Mouse (Mus musculus) cerebellum, adult 2 months (tissue): ENCODE data around the gene Wdr25. TPM values are rescaled to one million over a fixed set of nuclear protein-coding genes. Genes with fewer than 3 reads are reported as not detected.
A peak's percentile ranks its signal among the peaks of the same experiment; 100 is the strongest.

Experiments
- DNase-seq, 2 experiments: peaks; one replicate each; pipeline ENCODE4 v3.0.0; 2021
- H3K27ac ChIP-seq: fragments of 200-500 bp; 2 replicates; pipeline ENCODE4 v1.5.1; 2012; ENCODE audit warnings: low read length, control low read depth, inconsistent platforms; ENCODE audit not compliant: insufficient read depth
- H3K27me3 ChIP-seq: fragments of 200-500 bp; 2 replicates; pipeline ENCODE4 v1.6.1; 2012; ENCODE audit warnings: inconsistent platforms, mild to moderate bottlenecking, low read length, moderate library complexity; ENCODE audit not compliant: control insufficient read depth, insufficient read depth
- H3K4me1 ChIP-seq: fragments of 200-500 bp; 2 replicates; pipeline ENCODE4 v1.6.1; 2011; ENCODE audit warnings: low read length; ENCODE audit not compliant: control insufficient read depth, insufficient read depth
- H3K4me3 ChIP-seq: fragments of 200-500 bp; replicated peaks from 2 replicates; pipeline ENCODE3; 2011; ENCODE audit warnings: mild to moderate bottlenecking, low read depth, low read length, control low read depth; ENCODE audit not compliant: insufficient read depth
- CTCF ChIP-seq: fragments of 200-500 bp; IDR thresholded peaks from 2 replicates; pipeline ENCODE4 v1.5.1; 2011; ENCODE audit warnings: low read depth, mild to moderate bottlenecking, control low read depth, low read length, moderate library complexity, borderline replicate concordance; ENCODE audit not compliant: insufficient read depth
- POLR2A ChIP-seq: fragments of 200-500 bp; IDR thresholded peaks from 2 replicates; pipeline ENCODE4 v1.6.1; 2011; ENCODE audit warnings: low read length, control low read depth, borderline replicate concordance; ENCODE audit not compliant: insufficient read depth
- WGBS: fragments of 180-500 bp; shearing (Covaris S2); methylation state at CpG from one replicate; pipeline ENCODE4 v1.1.7; 2018; 5-methylcytosine and 5-hydroxymethylcytosine counted together
- polyA plus RNA-seq: library from polyadenylated mRNA; depleted of rRNA; stranded (reverse); fragments of >200 nt; gene quantifications from 2 replicates; pipeline ENCODE4 v1.2.3, GENCODE M21; 2012

Wdr25 gene
- polyA plus RNA-seq, 1 experiment = 16.0 TPM

DNA sequence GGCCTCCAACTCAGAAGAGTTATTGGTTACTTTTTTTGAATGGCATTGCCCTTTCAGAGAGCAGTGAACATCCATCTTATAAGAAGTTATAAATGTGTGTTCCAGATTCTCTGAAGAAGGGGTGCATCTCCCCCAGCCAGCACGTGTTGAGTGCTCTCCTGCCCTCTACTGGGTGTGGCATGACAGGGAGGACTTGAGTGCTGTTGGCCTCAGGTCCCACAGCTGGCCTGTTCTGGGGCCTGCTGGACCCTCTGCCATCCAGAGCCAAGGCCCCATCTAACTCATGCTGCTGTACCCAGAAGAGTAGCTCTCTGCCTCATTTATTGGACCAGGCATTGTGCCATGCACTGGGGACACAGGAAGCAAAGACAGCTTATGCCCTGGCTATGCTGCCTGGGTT is 46.8 kb downstream of the Wdr25 start:
- Histone ChIP-seq H3K4me3 (no peak overlapping the region), H3K4me1 (no peaks in the 10 kb centered on the region), H3K27ac (no peak overlapping the region), H3K27me3 (no peaks in the 10 kb centered on the region)
- TF ChIP-seq CTCF (no peak), POLR2A (no peak)
- WGBS = 86% methylated on average over 1 of the region's 1 CpGs
- no peak for DNase-seq

DNA sequence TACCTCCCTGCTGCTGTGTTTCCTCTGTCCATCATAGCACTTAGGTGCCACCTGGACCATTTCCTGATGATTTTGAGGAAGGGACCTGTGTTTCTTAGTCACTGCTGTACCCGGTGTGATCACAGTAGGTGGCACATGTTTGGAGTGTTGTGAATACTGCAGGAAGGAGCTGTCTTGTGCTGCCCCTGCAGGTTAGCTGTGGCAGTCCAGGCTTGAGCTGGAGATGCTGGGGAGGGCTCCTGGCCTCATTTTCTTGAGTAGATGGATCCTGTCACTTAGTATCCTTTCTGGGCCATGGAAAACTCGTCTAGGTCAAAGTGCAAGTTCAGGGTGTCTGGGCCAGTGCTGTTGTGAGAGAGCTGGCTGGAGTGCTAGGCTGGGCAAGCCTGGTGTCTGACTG is 47.9 kb downstream of the Wdr25 start:
- Histone ChIP-seq H3K27ac (no peak overlapping the region), H3K4me3 (no peak overlapping the region), H3K27me3 (no peaks in the 10 kb centered on the region), H3K4me1 (no peaks in the 10 kb centered on the region)
- 54% methylated on average over 2 of the region's 2 CpGs for WGBS
- DNase-seq = no peak
- no peak for TF ChIP-seq POLR2A
- no peak for TF ChIP-seq CTCF

DNA sequence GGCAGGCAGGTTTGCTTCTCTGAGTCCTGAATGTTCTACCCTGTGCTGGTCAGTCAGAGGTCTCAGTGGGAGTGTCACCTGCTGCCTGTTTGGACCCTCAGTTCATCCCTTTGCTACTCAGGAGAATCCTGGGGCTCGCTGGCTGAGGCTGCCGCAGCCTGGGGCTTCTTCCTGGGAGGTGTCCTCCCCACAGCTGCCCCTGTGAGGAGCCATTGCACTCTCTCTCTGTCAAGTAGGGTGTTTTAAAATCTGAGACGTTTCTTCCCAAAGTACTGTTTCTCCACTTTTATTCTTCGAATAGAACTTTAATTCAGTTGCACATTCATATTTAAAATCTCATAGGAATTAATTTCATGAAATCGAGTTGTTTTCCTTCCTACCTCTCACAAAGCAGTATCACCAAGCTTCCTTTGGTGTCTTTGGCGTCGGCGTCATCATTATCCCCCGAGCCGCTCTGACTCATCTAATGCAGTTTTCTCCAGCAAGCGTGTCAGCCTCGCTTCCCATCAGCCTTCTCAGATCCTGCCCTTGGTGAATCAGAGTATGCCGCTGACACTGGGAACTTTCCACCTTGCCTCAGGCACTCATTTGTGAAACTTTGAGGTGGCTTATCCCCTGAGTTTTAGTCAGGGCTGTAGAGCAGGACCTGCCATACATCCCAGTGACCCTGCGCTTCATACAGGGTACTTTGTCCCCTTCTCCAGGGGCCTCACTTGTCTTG is 48.9 kb downstream of the Wdr25 start:
- DNase-seq = no peak

DNA sequence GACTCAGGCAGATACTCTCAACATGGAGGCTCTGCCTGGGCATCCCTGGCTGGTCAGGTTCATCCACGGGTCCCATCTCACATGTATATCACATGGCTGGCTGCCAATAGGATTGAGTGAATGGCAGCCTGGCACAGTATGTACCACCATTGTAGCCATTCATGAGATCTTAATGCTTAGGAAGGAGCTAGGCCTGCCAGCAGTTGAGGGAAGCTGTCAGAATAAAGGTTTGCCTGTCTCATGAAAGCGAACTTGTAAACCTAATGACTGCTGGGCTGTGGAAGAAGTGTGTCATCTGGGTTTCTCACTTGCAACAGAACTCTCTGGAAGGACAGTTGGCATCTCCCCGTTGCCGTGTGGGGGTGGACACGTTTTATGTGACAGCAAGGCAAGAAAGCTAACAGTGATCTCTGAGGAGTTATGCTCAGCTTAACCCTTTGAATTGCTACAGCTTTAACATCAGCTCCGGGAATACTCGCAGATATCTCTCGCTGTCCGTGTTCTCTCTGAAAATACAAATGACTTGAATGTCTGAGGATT is 59.6 kb downstream of the Wdr25 start:
- DNase-seq = no peak
- Histone ChIP-seq H3K4me3 (no peak overlapping the region), H3K27ac (no peak overlapping the region), H3K27me3 (no peaks in the 10 kb centered on the region; the same call in 1 of the 2 replicates), H3K4me1 (no peaks in the 10 kb centered on the region)
- 76% methylated on average over 9 of the region's 9 CpGs for WGBS
- TF ChIP-seq POLR2A (no peak), CTCF (no peak)

More for the DNA sequence above, 48.9 kb downstream of the Wdr25 start:
- 96% methylated on average over 14 of the region's 14 CpGs for WGBS
- TF ChIP-seq CTCF = no peak
- no peak for TF ChIP-seq POLR2A
- Histone ChIP-seq H3K27ac (no peak overlapping the region), H3K4me1 (no peaks in the 10 kb centered on the region), H3K27me3 (no peaks in the 10 kb centered on the region), H3K4me3 (no peak overlapping the region)

DNA sequence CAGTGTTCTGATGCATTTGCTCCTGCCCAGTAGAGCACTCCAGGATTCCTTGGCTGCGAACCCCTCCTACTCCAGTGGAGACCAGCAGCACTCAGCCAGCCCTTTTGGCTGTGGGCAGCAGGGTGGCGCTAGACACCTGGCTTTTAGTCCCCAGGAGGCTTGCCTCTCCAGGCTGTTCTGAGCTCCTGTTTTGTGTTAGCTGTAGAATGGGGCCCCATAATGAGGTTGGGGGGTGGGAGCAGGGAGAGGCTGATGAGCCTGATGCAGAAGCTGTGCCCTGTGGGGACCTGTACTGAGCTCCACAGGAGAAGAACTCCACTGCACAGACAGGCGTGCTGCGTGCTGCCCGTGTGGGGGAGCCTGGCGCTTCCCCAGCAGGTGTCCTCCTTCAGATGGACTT is 60.4 kb downstream of the Wdr25 start:
- TF ChIP-seq POLR2A (no peak), CTCF (peak; percentile 49; the same call in 1 of the 2 replicates)
- H3K27ac ChIP-seq = no peak overlapping the region
- 12% methylated on average over 6 of the region's 6 CpGs for WGBS
- H3K4me3 ChIP-seq = no peak overlapping the region
- H3K27me3 ChIP-seq = no peaks in the 10 kb centered on the region; the same call in 1 of the 2 replicates
- DNase-seq = peak; percentile 17 to 27
- no peaks in the 10 kb centered on the region; the same call in 1 of the 2 replicates for H3K4me1 ChIP-seq

DNA sequence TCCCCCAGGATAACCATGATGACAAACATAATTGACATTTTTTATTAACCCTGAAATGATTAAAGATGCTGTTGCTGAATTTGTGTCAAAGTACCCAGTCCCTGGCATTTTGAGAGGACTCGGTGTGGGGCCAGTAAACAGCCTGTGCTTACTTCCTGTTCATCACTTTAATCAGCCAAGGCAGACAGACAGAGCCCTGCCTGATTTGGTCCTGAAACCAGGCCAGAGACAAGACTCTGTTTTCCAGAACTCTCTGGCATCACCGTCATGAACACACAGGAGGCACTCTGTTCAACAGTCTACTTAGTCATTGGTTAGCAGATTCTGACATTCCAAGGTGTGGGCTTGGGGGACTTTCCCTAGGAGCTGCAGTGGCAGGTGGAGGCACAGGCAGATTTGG is 61.0 kb downstream of the Wdr25 start:
- no peak overlapping the region for H3K4me3 ChIP-seq
- peaks cover 2% of the 10 kb centered on the region; the same call in 1 of the 2 replicates for H3K27me3 ChIP-seq
- H3K4me1 ChIP-seq = peaks cover 3% of the 10 kb centered on the region
- WGBS = 17% methylated on average over 2 of the region's 2 CpGs
- H3K27ac ChIP-seq = no peak overlapping the region
- TF ChIP-seq POLR2A (no peak), CTCF (no peak)
- no peak for DNase-seq

DNA sequence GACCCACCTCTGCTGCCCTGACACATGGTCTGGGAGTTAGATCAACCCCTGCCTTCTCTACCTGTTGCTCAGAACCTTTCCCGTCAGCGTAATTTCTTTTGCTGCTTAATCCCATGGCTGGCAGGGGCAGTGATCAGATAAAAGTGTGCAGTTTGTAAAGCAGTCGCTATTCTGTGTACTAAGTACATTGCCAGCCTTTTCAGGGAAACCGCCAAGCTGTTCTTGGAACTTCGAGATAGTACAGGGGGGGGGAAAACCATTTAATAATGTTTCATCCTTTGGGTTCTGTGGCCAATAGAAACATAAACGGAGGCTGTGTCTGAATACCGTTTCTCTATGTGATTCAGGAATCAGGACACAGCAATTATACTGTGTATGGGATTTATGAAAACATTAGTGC is 65.1 kb downstream of the Wdr25 start:
- 65% methylated on average over 7 of the region's 7 CpGs for WGBS
- H3K4me1 ChIP-seq = peaks cover 13% of the 10 kb centered on the region
- H3K27me3 ChIP-seq = 0 out of 2 replicates have a peak, but pooled peaks cover 2% of the 10 kb centered on the region
- TF ChIP-seq CTCF (no peak), POLR2A (no peak)
- H3K4me3 ChIP-seq = no peak overlapping the region
- no peak overlapping the region for H3K27ac ChIP-seq
- DNase-seq = no peak
